Mouse (Mus musculus) layer of hippocampus, postnatal 36 days (tissue): Measurements from ENCODE around the gene Olfr917. TPM values are rescaled to one million over a fixed set of nuclear protein-coding genes. Genes with fewer than 3 reads are reported as not detected.

Experiments used
- DNase-seq, 2 experiments: peaks; one replicate each; pipeline ENCODE4 v3.0.0; 2022
- total RNA-seq, 2 experiments: library from RNA; stranded (reverse); gene quantifications; 2 replicates each; pipeline ENCODE4 v1.2.3; 2021

Gene Olfr917
- total RNA-seq = not detected

GRCm38 (mm10) chr9:38665742-38666141, at the start of gene Olfr917:
TSS of gene Olfr917 (minus strand) at chr9:38665842.
- no peak for DNase-seq

GRCm38 (mm10) chr9:38674501-38674900, 8.9 kb upstream of the Olfr917 start, which contains the start of gene Olfr918:
TSS of gene Olfr918 (minus strand) at chr9:38674601.
- no peak for DNase-seq

GRCm38 (mm10) chr9:38672887-38673286, 7.2 kb upstream of the Olfr917 start:
- DNase-seq = no peak

- DNase-seq = no peak
These were observed 5.9 kb downstream of the Olfr917 start, which contains the start of gene Olfr916 for GRCm38 (mm10) chr9:38659775-38660174. TSS of gene Olfr916 (minus strand) at chr9:38659875.

GRCm38 (mm10) chr9:38632406-38632805, 33.2 kb downstream of the Olfr917 start:
- DNase-seq = no peak

Other genes with a start within 250 kb of the Olfr917 start
- gene Olfr901, start 236.4 kb downstream of the Olfr917 start, total RNA-seq = not detected
- not detected for gene Olfr902, start 218.2 kb downstream of the Olfr917 start, total RNA-seq
- gene Olfr904, start 202.7 kb downstream of the Olfr917 start, total RNA-seq = not detected
- gene Olfr905, start 194.7 kb downstream of the Olfr917 start, total RNA-seq = not detected
- gene Olfr906, start 178.8 kb downstream of the Olfr917 start, total RNA-seq = not detected
- gene Olfr907, start 170.0 kb downstream of the Olfr917 start, total RNA-seq = not detected
- not detected for gene Olfr911-ps1, start 144.3 kb downstream of the Olfr917 start, total RNA-seq
- gene Olfr910, start 128.0 kb downstream of the Olfr917 start, total RNA-seq = not detected
- not detected for gene Olfr912, start 85.7 kb downstream of the Olfr917 start, total RNA-seq
- gene Olfr913, start 73.1 kb downstream of the Olfr917 start, total RNA-seq = not detected
- gene Olfr914, start 60.7 kb downstream of the Olfr917 start, total RNA-seq = not detected
- gene Olfr916, start 6.0 kb downstream of the Olfr917 start, total RNA-seq = not detected
- not detected for gene Olfr918, start 8.8 kb upstream of the Olfr917 start, total RNA-seq
- not detected for gene Olfr919, start 37.8 kb upstream of the Olfr917 start, total RNA-seq
- 10 to 100 TPM in 1 of 2 experiments, 1 to 10 TPM in 1; 9.3 to 15.3 TPM for gene Vwa5a, start 52.4 kb upstream of the Olfr917 start, total RNA-seq
- under 1 TPM in 1 of 2 experiments, not detected in 1; 0.07 TPM for gene Olfr920, start 86.5 kb upstream of the Olfr917 start, total RNA-seq
- not detected for gene Olfr921, start 107.2 kb upstream of the Olfr917 start, total RNA-seq
- gene Olfr922, start 148.8 kb upstream of the Olfr917 start, total RNA-seq = not detected
- gene Olfr923, start 160.7 kb upstream of the Olfr917 start, total RNA-seq = not detected
- not detected for gene Olfr924, start 178.6 kb upstream of the Olfr917 start, total RNA-seq
- not detected for gene Olfr26, start 189.2 kb upstream of the Olfr917 start, total RNA-seq
- gene Olfr926, start 211.3 kb upstream of the Olfr917 start, total RNA-seq = not detected